Mouse (Mus musculus) megakaryocyte, embryonic 14.5 days (primary cell): ENCODE measurements around the gene Il3. TPM values are rescaled to one million over a fixed set of nuclear protein-coding genes. Genes with fewer than 3 reads are reported as not detected.

ENCODE experiments used
- H3K27me3 ChIP-seq: replicated peaks from 2 replicates; pipeline ENCODE3; 2012; ENCODE audit warnings: inconsistent platforms
- H3K36me3 ChIP-seq: replicated peaks from 2 replicates; pipeline ENCODE3; 2012; ENCODE audit warnings: low read length, inconsistent platforms, mixed read lengths
- H3K4me1 ChIP-seq: 2 replicates; pipeline ENCODE4 v1.6.1; 2012; ENCODE audit warnings: inconsistent platforms
- H3K4me3 ChIP-seq: replicated peaks from 2 replicates; pipeline ENCODE3; 2012; ENCODE audit warnings: moderate library complexity, mild to moderate bottlenecking, inconsistent platforms
- H3K9me3 ChIP-seq: 2 replicates; pipeline ENCODE4 v1.6.1; 2012; ENCODE audit warnings: inconsistent platforms
- FLI1 ChIP-seq: IDR thresholded peaks from 2 replicates; pipeline ENCODE4 v1.6.1; 2012; ENCODE audit warnings: low read length, inconsistent platforms, mixed read lengths
- GATA1 ChIP-seq: IDR thresholded peaks from 3 replicates; pipeline ENCODE4 v1.6.1; 2012; ENCODE audit warnings: mixed read lengths, low read length, inconsistent platforms, borderline replicate concordance
- polyA plus RNA-seq: library from polyadenylated mRNA; stranded (reverse); fragments of >175 nt; gene quantifications from 2 replicates; pipeline ENCODE4 v1.2.3, GENCODE M21; 2012; ENCODE audit warnings: low replicate concordance; ENCODE audit not compliant: insufficient read depth

Gene Il3
- polyA plus RNA-seq, 1 experiment = not detected

DNA sequence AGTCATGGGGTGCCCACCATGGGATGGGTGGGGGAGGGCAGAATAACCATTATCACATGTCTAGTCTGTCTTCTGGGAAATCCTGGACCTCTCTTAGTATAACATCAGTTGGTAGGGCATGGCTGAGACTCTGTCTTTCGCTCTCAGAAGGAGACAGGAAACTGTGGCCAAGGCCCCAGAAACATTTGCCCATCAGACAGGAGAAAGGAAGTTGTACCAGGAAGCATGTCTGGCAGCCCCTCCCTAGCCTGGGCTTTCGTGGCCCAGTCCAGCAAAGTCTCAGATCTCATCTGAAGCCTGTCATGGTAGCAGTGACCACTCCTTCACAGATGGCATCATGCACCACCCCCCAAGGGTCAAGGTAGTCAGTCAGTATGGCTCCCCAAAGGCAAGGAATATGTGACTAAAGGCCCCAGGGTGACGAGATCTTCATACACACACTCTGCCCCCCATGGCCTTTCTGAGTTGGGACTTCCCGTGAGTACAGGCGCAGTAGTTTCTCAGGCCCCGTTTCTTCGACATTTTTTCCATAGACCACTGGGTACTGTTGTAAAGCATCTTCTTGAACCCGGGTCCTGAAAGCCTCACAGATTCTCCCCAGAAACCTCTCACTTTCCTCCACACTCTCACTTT is 20.9 kb upstream of the Il3 start:
- peaks cover 4% of the 10 kb centered on the region; the same call in 1 of the 2 replicates for H3K9me3 ChIP-seq
- TF ChIP-seq FLI1 = no peak
- no peak for TF ChIP-seq GATA1
- H3K36me3 ChIP-seq = no peaks in the 10 kb centered on the region
- H3K4me1 ChIP-seq = peaks cover 8% of the 10 kb centered on the region
- no peak overlapping the region for H3K4me3 ChIP-seq
- peaks cover 7% of the 10 kb centered on the region for H3K27me3 ChIP-seq

- Histone ChIP-seq H3K27me3 (peaks cover 65% of the 10 kb centered on the region), H3K36me3 (no peaks in the 10 kb centered on the region), H3K4me1 (no peaks in the 10 kb centered on the region), H3K9me3 (peaks cover 7% of the 10 kb centered on the region; the same call in 1 of the 2 replicates), H3K4me3 (no peak overlapping the region)
- TF ChIP-seq FLI1 (no peak), GATA1 (no peak)
These were observed 4.4 kb upstream of the Il3 start for GRCm38 (mm10) chr11:54271437-54271949.

DNA sequence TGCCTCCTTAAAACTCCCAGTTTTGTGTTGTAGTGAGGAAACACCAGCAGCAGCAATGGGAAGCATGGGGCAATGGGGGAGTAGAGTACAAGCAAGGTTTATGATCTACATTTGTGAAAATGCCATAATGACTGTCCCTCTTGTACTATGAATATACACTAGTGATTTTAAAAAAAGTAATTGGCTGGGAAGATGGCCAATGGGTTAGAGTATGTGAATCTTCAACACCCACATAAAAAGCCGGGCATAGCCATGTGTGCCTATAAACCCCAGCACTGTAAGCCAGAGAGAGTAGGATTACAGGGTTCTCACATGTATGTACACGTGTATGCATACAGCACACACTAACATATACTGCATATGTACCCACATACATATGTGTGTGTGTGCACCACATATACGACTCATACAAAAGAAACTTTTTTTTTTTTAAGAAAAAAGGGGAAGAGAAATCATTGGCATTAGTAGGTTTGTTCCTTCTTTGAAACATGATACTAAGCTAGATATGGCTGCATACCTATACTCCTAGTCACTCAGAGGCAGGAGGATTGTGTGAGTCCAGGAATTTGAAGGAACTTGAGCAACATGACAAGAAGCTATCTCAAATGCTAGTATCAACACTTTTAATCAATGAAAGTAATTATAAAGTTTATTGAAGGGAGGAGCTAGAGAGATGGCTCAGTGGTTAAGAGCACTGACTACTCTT is 2.3 kb upstream of the Il3 start:
- no peaks in the 10 kb centered on the region for H3K4me1 ChIP-seq
- no peaks in the 10 kb centered on the region for H3K36me3 ChIP-seq
- TF ChIP-seq FLI1 = no peak
- TF ChIP-seq GATA1 = no peak
- H3K4me3 ChIP-seq = no peak overlapping the region
- peaks cover 57% of the 10 kb centered on the region for H3K27me3 ChIP-seq
- peaks cover 7% of the 10 kb centered on the region; the same call in 1 of the 2 replicates for H3K9me3 ChIP-seq

GRCm38 (mm10) chr11:54264542-54264941 is 2.5 kb downstream of the Il3 start:
- Histone ChIP-seq H3K27me3 (peaks cover 32% of the 10 kb centered on the region), H3K9me3 (no peaks in the 10 kb centered on the region), H3K4me3 (no peak overlapping the region), H3K4me1 (peaks cover 6% of the 10 kb centered on the region), H3K36me3 (no peaks in the 10 kb centered on the region)
- no peak for TF ChIP-seq GATA1
- no peak for TF ChIP-seq FLI1

DNA sequence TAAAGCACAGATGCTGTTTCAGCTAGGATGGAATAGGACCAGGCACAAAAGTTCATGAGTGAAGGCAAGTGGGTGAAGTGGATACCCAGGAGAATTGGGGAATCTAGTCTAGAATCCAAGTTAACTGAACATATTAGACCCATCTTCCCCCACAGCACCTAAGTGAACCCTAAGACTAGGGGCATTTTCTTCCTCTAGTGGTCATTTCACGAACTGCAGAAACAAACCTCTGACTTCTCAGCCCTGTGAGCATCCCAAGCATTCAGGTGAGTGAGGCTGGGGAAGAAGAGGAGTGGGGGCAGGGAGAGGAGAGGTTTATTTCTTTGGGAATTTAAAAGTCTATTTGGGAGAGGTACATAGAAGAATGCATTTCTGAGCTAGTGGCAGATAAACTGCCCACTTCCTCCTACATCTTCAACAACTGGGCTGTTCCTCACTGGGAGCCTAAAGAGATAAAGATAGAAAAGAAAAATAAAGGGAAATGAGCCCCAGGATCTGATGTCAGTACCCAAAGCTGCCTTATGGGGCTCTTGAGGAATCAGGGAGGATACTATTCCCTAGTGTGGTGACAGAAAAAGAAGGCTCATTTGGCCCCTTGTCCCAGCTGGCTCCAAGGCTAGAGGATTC is 3.6 kb downstream of the Il3 start:
- Histone ChIP-seq H3K9me3 (no peaks in the 10 kb centered on the region), H3K36me3 (no peaks in the 10 kb centered on the region), H3K4me3 (no peak overlapping the region), H3K27me3 (peaks cover 32% of the 10 kb centered on the region), H3K4me1 (peaks cover 6% of the 10 kb centered on the region)
- TF ChIP-seq FLI1 = no peak

DNA sequence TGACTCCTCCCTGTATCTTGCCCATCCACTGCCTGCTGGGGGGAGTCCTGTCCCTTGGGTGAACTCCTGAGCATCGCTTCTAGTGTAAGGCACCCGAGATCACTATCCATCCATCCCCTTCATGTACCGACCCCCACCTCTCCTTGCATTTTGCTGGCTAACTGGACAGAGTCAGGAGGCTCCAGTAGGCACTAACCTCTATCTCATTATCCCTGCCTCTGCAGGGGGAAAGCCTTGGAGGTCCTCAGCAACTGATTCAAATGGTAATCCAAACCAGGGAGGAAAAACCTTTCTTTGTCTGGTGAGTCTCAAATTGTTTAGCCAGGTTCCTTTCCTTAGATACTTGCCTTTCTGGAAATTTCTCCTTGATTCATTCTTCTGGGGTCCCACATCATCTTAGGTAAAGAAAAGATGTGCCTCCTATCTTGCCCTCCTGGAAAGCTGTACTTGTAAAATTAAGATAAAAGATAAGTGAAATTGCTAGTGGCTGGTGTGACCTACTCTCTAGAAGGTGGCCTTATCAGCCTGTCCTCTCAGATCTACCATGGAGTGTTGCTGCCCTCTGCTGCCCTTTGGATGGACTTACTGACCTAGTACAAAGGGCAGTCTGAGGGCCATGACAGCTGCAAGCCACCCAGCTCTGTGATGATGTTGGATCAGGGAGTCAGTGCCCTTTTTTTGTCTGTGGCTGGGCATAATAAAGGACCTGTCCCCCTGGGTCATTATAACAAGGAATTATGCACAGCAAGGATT is 10.3 kb downstream of the Il3 start:
- H3K9me3 ChIP-seq = no peaks in the 10 kb centered on the region

GRCm38 (mm10) chr11:54254114-54254513 is 13.0 kb downstream of the Il3 start:
- Histone ChIP-seq H3K4me3 (no peak overlapping the region), H3K27me3 (peaks cover 70% of the 10 kb centered on the region), H3K4me1 (peaks cover 28% of the 10 kb centered on the region), H3K36me3 (no peaks in the 10 kb centered on the region), H3K9me3 (no peaks in the 10 kb centered on the region)
- TF ChIP-seq FLI1 (no peak), GATA1 (no peak)

More for the DNA sequence above, 10.3 kb downstream of the Il3 start:
- Histone ChIP-seq H3K27me3 (peaks cover 53% of the 10 kb centered on the region), H3K4me1 (peaks cover under 1% of the 10 kb centered on the region), H3K4me3 (no peak overlapping the region), H3K36me3 (no peaks in the 10 kb centered on the region)
- TF ChIP-seq GATA1 (no peak), FLI1 (no peak)

- peaks cover 65% of the 10 kb centered on the region for H3K27me3 ChIP-seq
- no peak overlapping the region for H3K4me3 ChIP-seq
- TF ChIP-seq FLI1 (no peak), GATA1 (no peak)
- H3K9me3 ChIP-seq = no peaks in the 10 kb centered on the region
- peaks cover 44% of the 10 kb centered on the region for H3K4me1 ChIP-seq
- H3K36me3 ChIP-seq = no peaks in the 10 kb centered on the region
These were observed 16.5 kb downstream of the Il3 start for GRCm38 (mm10) chr11:54250575-54250974.

DNA sequence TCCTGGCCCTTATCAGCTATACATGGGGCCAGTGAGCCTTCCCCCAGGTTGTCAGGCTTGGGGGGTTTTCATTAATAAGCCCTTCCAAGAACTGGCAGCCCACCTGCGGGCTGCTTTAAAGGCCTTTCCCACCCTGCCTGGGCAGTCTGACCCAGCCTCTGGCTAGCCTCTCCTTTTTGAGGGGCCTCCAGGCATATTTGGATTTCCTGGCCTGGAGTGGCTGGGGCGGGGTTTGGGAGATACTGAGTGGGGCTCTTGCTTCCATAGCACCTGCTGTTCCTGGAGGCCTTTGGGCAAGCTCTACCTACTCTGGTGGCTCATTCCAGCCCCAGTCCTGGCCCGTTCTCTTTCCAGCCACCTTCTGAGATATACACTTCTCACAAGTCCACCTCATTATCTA is 17.3 kb downstream of the Il3 start:
- Histone ChIP-seq H3K27me3 (peaks cover 63% of the 10 kb centered on the region), H3K36me3 (no peaks in the 10 kb centered on the region), H3K9me3 (no peaks in the 10 kb centered on the region), H3K4me1 (peaks cover 44% of the 10 kb centered on the region), H3K4me3 (no peak overlapping the region)
- TF ChIP-seq GATA1 (no peak), FLI1 (no peak)
